Mouse (Mus musculus): ENCODE measurements around the gene Mypn. TPM values are rescaled to one million over a fixed set of nuclear protein-coding genes. Genes with fewer than 3 reads are reported as not detected.

The Mypn gene
- total RNA-seq, 4 experiments from 2014 or later, result 0.24 to 0.44 (median 0.40) TPM; not detected in 1

GRCm38 (mm10) chr10:63099941-63100562 lies 103.7 kb downstream of the Mypn start:
- DNase-seq, result no peak

GRCm38 (mm10) chr10:63099521-63099920 lies 104.2 kb downstream of the Mypn start, which contains the start of gene Atoh7:
TSS of gene Atoh7 (plus strand) at chr10:63099651.
- no peak for DNase-seq

GRCm38 (mm10) chr10:63098191-63098590 lies 105.6 kb downstream of the Mypn start:
- no peak for DNase-seq

GRCm38 (mm10) chr10:63096757-63097156 lies 107.0 kb downstream of the Mypn start:
- DNase-seq, result no peak

- DNase-seq, result no peak
Measured at GRCm38 (mm10) chr10:63092616-63093550, 110.9 kb downstream of the Mypn start.

GRCm38 (mm10) chr10:63091915-63092314 lies 111.8 kb downstream of the Mypn start:
- DNase-seq, result no peak

- no peak for DNase-seq
Measured at GRCm38 (mm10) chr10:63089758-63090571, 113.8 kb downstream of the Mypn start.

GRCm38 (mm10) chr10:63089103-63089757 lies 114.5 kb downstream of the Mypn start:
- no peak for DNase-seq

GRCm38 (mm10) chr10:63086304-63086703 lies 117.4 kb downstream of the Mypn start:
- DNase-seq, result no peak

- peak; percentile 66 for DNase-seq
Measured at GRCm38 (mm10) chr10:63065988-63066387, 137.8 kb downstream of the Mypn start.

Other genes with a start within 250 kb of the Mypn start
- 10 to 100 TPM; 17.3 to 39.9 (median 27.8) TPM for gene Rufy2, start 223.7 kb downstream of the Mypn start, total RNA-seq (2022)
- 10 to 100 TPM; 33.2 to 80.1 (median 50.9) TPM for gene Hnrnph3, start 179.7 kb downstream of the Mypn start, total RNA-seq (2022)
- gene Pbld2, start 179.6 kb downstream of the Mypn start, total RNA-seq (2022), result 1 to 10 TPM; 4.4 to 6.3 (median 5.1) TPM
- gene Pbld1, start 143.8 kb downstream of the Mypn start, total RNA-seq (2022), result 1 to 10 TPM in 3 of 4 experiments, under 1 TPM in 1; 0.78 to 3.3 (median 1.6) TPM
- not detected for gene Atoh7, start 104.3 kb downstream of the Mypn start, total RNA-seq (2022)
- 100 to 1,000 TPM; 123 to 182 (median 151) TPM for gene Herc4, start 39.9 kb upstream of the Mypn start, total RNA-seq (2022)
- gene Sirt1, start 177.8 kb upstream of the Mypn start, total RNA-seq (2022), result 10 to 100 TPM; 14.0 to 21.8 (median 16.9) TPM
- gene Dnajc12, start 178.5 kb upstream of the Mypn start, total RNA-seq (2022), result 10 to 100 TPM; 18.1 to 40.9 (median 28.0) TPM
- not detected for gene Gm7075, start 217.8 kb upstream of the Mypn start, total RNA-seq (2022)
- gene Ctnna3, start 226.1 kb upstream of the Mypn start, total RNA-seq (2022), result 1 to 10 TPM in 2 of 4 experiments, under 1 TPM in 2; 0.52 to 1.9 (median 0.89) TPM